Mouse (Mus musculus): ENCODE data around the gene Dnhd1. TPM values are rescaled to one million over a fixed set of nuclear protein-coding genes. Genes with fewer than 3 reads are reported as not detected.

Dnhd1 gene
- polyA plus RNA-seq, 1 experiment = 0.56 TPM

DNA sequence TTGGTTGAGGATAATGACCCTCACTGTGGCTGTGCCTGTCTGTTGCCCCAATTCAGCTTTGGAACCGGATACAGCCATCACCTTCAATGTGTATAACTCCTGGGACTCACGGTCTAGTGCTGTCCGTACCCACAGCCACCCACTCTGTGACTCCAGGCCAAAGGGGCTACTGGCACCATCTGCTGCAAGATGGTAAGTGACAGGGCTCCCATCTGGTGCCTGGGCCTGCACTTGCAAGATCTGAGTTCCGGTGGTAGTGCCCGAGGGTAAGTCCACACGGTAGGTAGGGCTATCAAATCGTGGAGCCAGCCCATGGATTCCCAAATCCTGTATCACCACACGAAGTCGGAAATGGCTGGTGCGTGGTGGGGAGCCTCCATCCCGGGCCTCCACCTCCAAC lies 113.7 kb downstream of the Dnhd1 start:
- no peak for TF ChIP-seq POLR2A (IDR thresholded peaks at IDR 0.05; ENCODE audit: low read depth, low read length)
- TF ChIP-seq CTCF (IDR thresholded peaks at IDR 0.05; ENCODE audit: extremely low read depth, insufficient read length, insufficient replicate concordance, low read depth, low read length) = no peak
- WGBS = 93% methylated on average over 11 of the region's 11 CpGs
- H3K27me3 ChIP-seq (ENCODE audit: control insufficient read depth, insufficient read depth, low read length) = peaks cover 6% of the 10 kb centered on the region; the same call in 1 of the 2 replicates
- no peak overlapping the region for H3K27ac ChIP-seq (ENCODE audit: insufficient read depth, low read depth, low read length)
- H3K4me3 ChIP-seq (ENCODE audit: low read depth, low read length) = no peak overlapping the region
- no peaks in the 10 kb centered on the region; the same call in 1 of the 2 replicates for H3K4me1 ChIP-seq (ENCODE audit: control insufficient read depth, insufficient read depth, insufficient read length, low read length)
- H3K36me3 ChIP-seq (ENCODE audit: control insufficient read depth, insufficient read depth, low read length) = no peaks in the 10 kb centered on the region

DNA sequence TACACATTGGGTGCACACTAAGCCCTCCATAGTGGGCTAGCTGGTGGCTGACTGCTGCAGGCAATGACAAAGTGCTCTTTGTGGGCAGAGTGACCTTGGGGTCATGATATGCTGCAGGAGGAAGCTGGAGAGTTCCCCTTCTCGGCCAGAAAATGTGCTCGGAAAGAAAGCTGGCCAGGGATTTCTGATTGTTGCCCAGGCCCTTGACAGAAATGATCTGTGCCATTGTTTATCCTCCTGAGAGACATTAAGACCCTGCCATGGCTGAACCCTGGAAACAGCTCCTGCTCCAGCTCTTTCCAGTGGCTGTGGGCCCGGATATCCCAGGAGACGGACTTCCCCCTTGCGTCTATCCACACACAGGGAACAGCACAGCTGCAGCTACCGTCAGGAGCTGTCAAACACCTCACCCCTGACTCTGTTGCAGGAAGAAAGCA lies 117.1 kb downstream of the Dnhd1 start:
- 42% methylated on average over 6 of the region's 6 CpGs for WGBS
- peak overlapping the region; percentile 4; the same call in 1 of the 2 replicates for H3K27ac ChIP-seq (ENCODE audit: insufficient read depth, low read depth, low read length)
- TF ChIP-seq POLR2A (IDR thresholded peaks at IDR 0.05; ENCODE audit: low read depth, low read length) (no peak), CTCF (IDR thresholded peaks at IDR 0.05; ENCODE audit: extremely low read depth, insufficient read length, insufficient replicate concordance, low read depth, low read length) (no peak)

GRCm38 (mm10) chr7:105769959-105770358 lies 119.3 kb downstream of the Dnhd1 start:
- Histone ChIP-seq H3K4me1 (ENCODE audit: control insufficient read depth, insufficient read depth, insufficient read length, low read length) (no peaks in the 10 kb centered on the region; the same call in 1 of the 2 replicates), H3K36me3 (ENCODE audit: control insufficient read depth, insufficient read depth, low read length) (no peaks in the 10 kb centered on the region), H3K27me3 (ENCODE audit: control insufficient read depth, insufficient read depth, low read length) (no peaks in the 10 kb centered on the region), H3K27ac (ENCODE audit: insufficient read depth, low read depth, low read length) (no peak overlapping the region), H3K4me3 (ENCODE audit: low read depth, low read length) (no peak overlapping the region)
- WGBS = 79% methylated on average over 3 of the region's 3 CpGs
- TF ChIP-seq POLR2A (IDR thresholded peaks at IDR 0.05; ENCODE audit: low read depth, low read length) = no peak

More for the DNA sequence above, 117.1 kb downstream of the Dnhd1 start:
- Histone ChIP-seq H3K36me3 (ENCODE audit: control insufficient read depth, insufficient read depth, low read length) (no peaks in the 10 kb centered on the region), H3K4me1 (ENCODE audit: control insufficient read depth, insufficient read depth, insufficient read length, low read length) (no peaks in the 10 kb centered on the region; the same call in 1 of the 2 replicates), H3K27me3 (ENCODE audit: control insufficient read depth, insufficient read depth, low read length) (no peaks in the 10 kb centered on the region), H3K4me3 (ENCODE audit: low read depth, low read length) (no peak overlapping the region)

Other genes starting within 250 kb of the Dnhd1 start
- 0.10 TPM in 1 of 2 replicates, not detected in the other for gene Cnga4, start 246.3 kb upstream of the Dnhd1 start, polyA plus RNA-seq (2012; rRNA removed)
- gene Cckbr, start 225.1 kb upstream of the Dnhd1 start, polyA plus RNA-seq (2012; rRNA removed) = 0.04 and 0.34 TPM in 2 replicates
- gene Cavin3, start 168.5 kb upstream of the Dnhd1 start, polyA plus RNA-seq (2012; rRNA removed) = 37.1 and 41.6 TPM in 2 replicates
- gene Smpd1, start 96.5 kb upstream of the Dnhd1 start, polyA plus RNA-seq (2012; rRNA removed) = 10.2 and 11.7 TPM in 2 replicates
- gene Apbb1, start 69.2 kb upstream of the Dnhd1 start, polyA plus RNA-seq (2012; rRNA removed) = 15.5 and 16.8 TPM in 2 replicates
- gene Hpx, start 50.7 kb upstream of the Dnhd1 start, polyA plus RNA-seq (2012; rRNA removed) = 0.22 TPM in 1 of 2 replicates, not detected in the other
- gene Trim3, start 17.3 kb upstream of the Dnhd1 start, polyA plus RNA-seq (2012; rRNA removed) = 13.3 and 15.5 TPM in 2 replicates
- 104 and 142 TPM in 2 replicates for gene Timm10b, start 10.8 kb upstream of the Dnhd1 start, polyA plus RNA-seq (2012; rRNA removed)
- gene Arfip2, start 10.4 kb upstream of the Dnhd1 start, polyA plus RNA-seq (2012; rRNA removed) = 29.1 and 43.8 TPM in 2 replicates
- gene Gm45799, start 10.3 kb upstream of the Dnhd1 start, polyA plus RNA-seq (2012; rRNA removed) = 203 and 226 TPM in 2 replicates
- 39.9 and 60.8 TPM in 2 replicates for gene Ilk, start 85.8 kb downstream of the Dnhd1 start, polyA plus RNA-seq (2012; rRNA removed)
- gene Rrp8, start 86.6 kb downstream of the Dnhd1 start, polyA plus RNA-seq (2012; rRNA removed) = 2.5 and 2.7 TPM in 2 replicates
- gene Taf10, start 93.5 kb downstream of the Dnhd1 start, polyA plus RNA-seq (2012; rRNA removed) = 400 and 599 TPM in 2 replicates
- gene Tpp1, start 101.4 kb downstream of the Dnhd1 start, polyA plus RNA-seq (2012; rRNA removed) = 37.2 and 55.9 TPM in 2 replicates
- 2.9 and 5.2 TPM in 2 replicates for gene Dchs1, start 136.8 kb downstream of the Dnhd1 start, polyA plus RNA-seq (2012; rRNA removed)
- 125 and 127 TPM in 2 replicates for gene Mrpl17, start 160.3 kb downstream of the Dnhd1 start, polyA plus RNA-seq (2012; rRNA removed)

Measured in small intestine, adult 2 months (tissue).